Mouse (Mus musculus) midbrain, embryonic 10.5 days (tissue): ENCODE results near the gene Plxdc1. TPM values are rescaled to one million over a fixed set of nuclear protein-coding genes. Genes with fewer than 3 reads are reported as not detected.

ENCODE experiments used
- DNase-seq: peaks from one replicate; pipeline ENCODE4 v3.0.0-alpha.2; 2017; ENCODE audit warnings: low spot score
- H3K27ac ChIP-seq: fragments of 300-500 bp; sonication (generic); replicated peaks from 2 replicates; pipeline ENCODE4 v1.5.1; 2016; ENCODE audit warnings: mild to moderate bottlenecking
- H3K27me3 ChIP-seq: fragments of 300-500 bp; sonication (generic); 2 replicates; pipeline ENCODE4 v1.6.1; 2016; ENCODE audit warnings: low read depth, mild to moderate bottlenecking; ENCODE audit not compliant: poor library complexity, severe bottlenecking
- H3K36me3 ChIP-seq: fragments of 300-500 bp; sonication (generic); 2 replicates; pipeline ENCODE4 v1.6.1; 2016; ENCODE audit warnings: mild to moderate bottlenecking, moderate library complexity
- H3K4me1 ChIP-seq: fragments of 300-500 bp; sonication (generic); 2 replicates; pipeline ENCODE4 v1.6.1; 2016
- H3K4me3 ChIP-seq: fragments of 300-500 bp; sonication (generic); 2 replicates; pipeline ENCODE4 v1.5.1; 2016; ENCODE audit warnings: mild to moderate bottlenecking, moderate library complexity
- H3K9me3 ChIP-seq: fragments of 300-500 bp; sonication (generic); replicated peaks from 2 replicates; pipeline ENCODE4 v1.6.1; 2016; ENCODE audit warnings: mild to moderate bottlenecking
- WGBS: fragments of 180-500 bp; shearing (Covaris S2); methylation state at CpG from one replicate; pipeline ENCODE4 v1.1.7; 2016; 5-methylcytosine and 5-hydroxymethylcytosine counted together
- polyA plus RNA-seq: library from polyadenylated mRNA; unstranded; fragments of >200 nt; fragmentation: Nextera tagmentation; extraction: Ambion mirVana; gene quantifications from 2 replicates; pipeline ENCODE4 v1.2.1, GENCODE M21; 2016

Plxdc1 gene
- polyA plus RNA-seq, 1 experiment from 2014 or later, result 0.06 TPM

- H3K4me3 ChIP-seq, result peak within 1 kb of the TSS; percentile 84
- H3K4me1 ChIP-seq, result peaks cover 71% of the 10 kb centered on the region
- peaks cover 34% of the 10 kb centered on the region for H3K27me3 ChIP-seq
- H3K9me3 ChIP-seq, result no peaks in the 10 kb centered on the region
- H3K36me3 ChIP-seq, result peaks cover 7% of the 10 kb centered on the region
- WGBS, result under 1% methylated on average over 52 of the region's 52 CpGs
- H3K27ac ChIP-seq, result peak within 1 kb of the TSS; percentile 96
- peak; percentile 88 for DNase-seq
These were observed 36.5 kb upstream of the Plxdc1 start, which contains the start of gene Cacnb1 for GRCm38 (mm10) chr11:98022555-98023371. Gene Cacnb1, minus strand, starts transcription at chr11:98023034.

GRCm38 (mm10) chr11:98022253-98022554 lies 36.0 kb upstream of the Plxdc1 start:
- under 1% methylated on average over 23 of the region's 23 CpGs for WGBS
- Histone ChIP-seq H3K9me3 (no peaks in the 10 kb centered on the region), H3K36me3 (peaks cover 10% of the 10 kb centered on the region), H3K27me3 (peaks cover 34% of the 10 kb centered on the region), H3K4me1 (peaks cover 70% of the 10 kb centered on the region), H3K4me3 (peak overlapping the region; percentile 84), H3K27ac (peak overlapping the region; percentile 96)
- no peak for DNase-seq

GRCm38 (mm10) chr11:98021565-98022252 lies 35.5 kb upstream of the Plxdc1 start:
- peaks cover 34% of the 10 kb centered on the region for H3K27me3 ChIP-seq
- peak; percentile 51 for DNase-seq
- peaks cover 75% of the 10 kb centered on the region for H3K4me1 ChIP-seq
- H3K4me3 ChIP-seq, result peak overlapping the region; percentile 84
- H3K27ac ChIP-seq, result peak overlapping the region; percentile 96
- 5% methylated on average over 34 of the region's 34 CpGs for WGBS
- H3K36me3 ChIP-seq, result peaks cover 15% of the 10 kb centered on the region
- H3K9me3 ChIP-seq, result no peaks in the 10 kb centered on the region

- 0 out of 2 replicates have a peak overlapping the region, but pooled peaks have one; percentile 96 for H3K27ac ChIP-seq
- peaks cover 34% of the 10 kb centered on the region for H3K27me3 ChIP-seq
- WGBS, result 50% methylated on average over 2 of the region's 2 CpGs
- peak overlapping the region; percentile 84 for H3K4me3 ChIP-seq
- peaks cover 21% of the 10 kb centered on the region for H3K36me3 ChIP-seq
- peaks cover 75% of the 10 kb centered on the region for H3K4me1 ChIP-seq
- no peaks in the 10 kb centered on the region for H3K9me3 ChIP-seq
- DNase-seq, result no peak
These were observed 34.9 kb upstream of the Plxdc1 start for GRCm38 (mm10) chr11:98021118-98021517.

GRCm38 (mm10) chr11:98020710-98021109 lies 34.5 kb upstream of the Plxdc1 start:
- no peaks in the 10 kb centered on the region for H3K9me3 ChIP-seq
- 60% methylated on average over 1 of the region's 1 CpGs for WGBS
- H3K27ac ChIP-seq, result no peak overlapping the region
- peaks cover 25% of the 10 kb centered on the region for H3K36me3 ChIP-seq
- H3K4me1 ChIP-seq, result peaks cover 71% of the 10 kb centered on the region
- H3K4me3 ChIP-seq, result peak overlapping the region; percentile 84; the same call in 1 of the 2 replicates
- DNase-seq, result no peak
- peaks cover 34% of the 10 kb centered on the region for H3K27me3 ChIP-seq

GRCm38 (mm10) chr11:98019883-98020610 lies 33.8 kb upstream of the Plxdc1 start:
- H3K4me3 ChIP-seq, result peak overlapping the region; percentile 38
- peaks cover 34% of the 10 kb centered on the region for H3K27me3 ChIP-seq
- peaks cover 68% of the 10 kb centered on the region for H3K4me1 ChIP-seq
- 42% methylated on average over 8 of the region's 8 CpGs for WGBS
- H3K36me3 ChIP-seq, result peaks cover 32% of the 10 kb centered on the region
- DNase-seq, result no peak
- peak overlapping the region; percentile 70; the same call in 1 of the 2 replicates for H3K27ac ChIP-seq
- no peaks in the 10 kb centered on the region for H3K9me3 ChIP-seq

- Histone ChIP-seq H3K4me3 (peak overlapping the region; percentile 38; the same call in 1 of the 2 replicates), H3K27me3 (peaks cover 34% of the 10 kb centered on the region), H3K4me1 (peaks cover 68% of the 10 kb centered on the region), H3K36me3 (peaks cover 40% of the 10 kb centered on the region), H3K9me3 (no peaks in the 10 kb centered on the region), H3K27ac (peak overlapping the region; percentile 70)
- 24% methylated on average over 10 of the region's 10 CpGs for WGBS
- peak; percentile 60 for DNase-seq
These were observed 32.8 kb upstream of the Plxdc1 start for GRCm38 (mm10) chr11:98018858-98019641.

- Histone ChIP-seq H3K4me1 (peaks cover 64% of the 10 kb centered on the region), H3K27ac (peak overlapping the region; percentile 75), H3K4me3 (peak overlapping the region; percentile 7; the same call in 1 of the 2 replicates), H3K27me3 (peaks cover 34% of the 10 kb centered on the region), H3K9me3 (no peaks in the 10 kb centered on the region), H3K36me3 (peaks cover 45% of the 10 kb centered on the region)
- no peak for DNase-seq
- 70% methylated on average over 6 of the region's 6 CpGs for WGBS
These were observed 32.0 kb upstream of the Plxdc1 start for GRCm38 (mm10) chr11:98018222-98018621.

- Histone ChIP-seq H3K4me1 (peaks cover 60% of the 10 kb centered on the region), H3K4me3 (no peak overlapping the region; the same call in 1 of the 2 replicates), H3K27me3 (peaks cover 37% of the 10 kb centered on the region), H3K27ac (no peak overlapping the region), H3K36me3 (peaks cover 46% of the 10 kb centered on the region), H3K9me3 (no peaks in the 10 kb centered on the region)
- no peak for DNase-seq
- 70% methylated on average over 4 of the region's 4 CpGs for WGBS
These were observed 30.6 kb upstream of the Plxdc1 start for GRCm38 (mm10) chr11:98016824-98017223.

- Histone ChIP-seq H3K36me3 (peaks cover 52% of the 10 kb centered on the region), H3K4me1 (peaks cover 59% of the 10 kb centered on the region), H3K9me3 (no peaks in the 10 kb centered on the region), H3K27me3 (peaks cover 33% of the 10 kb centered on the region), H3K27ac (no peak overlapping the region), H3K4me3 (no peak overlapping the region)
- no peak for DNase-seq
- 94% methylated on average over 5 of the region's 5 CpGs for WGBS
These were observed 29.9 kb upstream of the Plxdc1 start for GRCm38 (mm10) chr11:98016177-98016576.

- Histone ChIP-seq H3K36me3 (peaks cover 72% of the 10 kb centered on the region), H3K27me3 (peaks cover 8% of the 10 kb centered on the region; the same call in 1 of the 2 replicates), H3K9me3 (no peaks in the 10 kb centered on the region), H3K27ac (no peak overlapping the region), H3K4me1 (peaks cover 29% of the 10 kb centered on the region), H3K4me3 (no peak overlapping the region)
- no peak for DNase-seq
- WGBS, result 84% methylated on average over 10 of the region's 10 CpGs
These were observed 26.6 kb upstream of the Plxdc1 start for GRCm38 (mm10) chr11:98012831-98013230.

GRCm38 (mm10) chr11:98011716-98012115 lies 25.5 kb upstream of the Plxdc1 start:
- peaks cover 21% of the 10 kb centered on the region for H3K4me1 ChIP-seq
- 61% methylated on average over 9 of the region's 9 CpGs for WGBS
- H3K27ac ChIP-seq, result no peak overlapping the region
- no peaks in the 10 kb centered on the region for H3K9me3 ChIP-seq
- no peak overlapping the region for H3K4me3 ChIP-seq
- peaks cover 7% of the 10 kb centered on the region; the same call in 1 of the 2 replicates for H3K27me3 ChIP-seq
- H3K36me3 ChIP-seq, result peaks cover 72% of the 10 kb centered on the region
- DNase-seq, result no peak
